Mouse (Mus musculus) hindbrain, embryonic 16.5 days (tissue): ENCODE results near the gene Klf16. TPM values are rescaled to one million over a fixed set of nuclear protein-coding genes. Genes with fewer than 3 reads are reported as not detected.

Source experiments
- ATAC-seq: fragments of 200-750 bp; cut with Nextera tagmentation; 2 replicates; pipeline ENCODE4 v1.8.0; 2017; ENCODE audit warnings: moderate TSS enrichment, moderate library complexity
- H3K27ac ChIP-seq: fragments of 300-500 bp; sonication (generic); 2 replicates; pipeline ENCODE4 v1.5.1; 2014; ENCODE audit warnings: low read depth, mild to moderate bottlenecking, control low read depth, low read length, moderate library complexity
- H3K27me3 ChIP-seq: fragments of 300-500 bp; sonication (generic); replicated peaks from 2 replicates; pipeline ENCODE4 v1.6.1; 2014; ENCODE audit warnings: low read length; ENCODE audit not compliant: control insufficient read depth, insufficient read depth
- H3K36me3 ChIP-seq: fragments of 300-500 bp; sonication (generic); 2 replicates; pipeline ENCODE4 v1.6.1; 2014; ENCODE audit warnings: mild to moderate bottlenecking, low read length, moderate library complexity, mixed read lengths; ENCODE audit not compliant: control insufficient read depth, insufficient read depth
- H3K4me1 ChIP-seq: fragments of 300-500 bp; sonication (generic); 2 replicates; pipeline ENCODE4 v1.6.1; 2014; ENCODE audit warnings: low read depth, low read length; ENCODE audit not compliant: control insufficient read depth, insufficient read depth
- H3K4me2 ChIP-seq: fragments of 300-500 bp; sonication (generic); 2 replicates; pipeline ENCODE4 v1.6.1; 2014; ENCODE audit warnings: mild to moderate bottlenecking, low read length, control low read depth, moderate library complexity
- H3K4me3 ChIP-seq: fragments of 300-500 bp; sonication (generic); 2 replicates; pipeline ENCODE4 v1.5.1; 2014; ENCODE audit warnings: mild to moderate bottlenecking, low read length, control low read depth, moderate library complexity
- H3K9ac ChIP-seq: fragments of 300-500 bp; sonication (generic); 2 replicates; pipeline ENCODE4 v1.6.1; 2014; ENCODE audit warnings: low read depth, mild to moderate bottlenecking, control low read depth, low read length, moderate library complexity
- H3K9me3 ChIP-seq: fragments of 300-500 bp; sonication (generic); 2 replicates; pipeline ENCODE4 v1.6.1; 2014; ENCODE audit warnings: mild to moderate bottlenecking, low read length, moderate library complexity; ENCODE audit not compliant: control insufficient read depth
- WGBS: fragments of 180-500 bp; shearing (Covaris S2); extraction: QIAGEN DNeasy Blood & Tissue Kit; methylation state at CpG from one replicate; pipeline ENCODE4 v1.1.7; 2014; 5-methylcytosine and 5-hydroxymethylcytosine counted together
- polyA plus RNA-seq: library from polyadenylated mRNA; unstranded; fragments of >200 nt; fragmentation: Nextera tagmentation; extraction: Ambion mirVana; gene quantifications from 2 replicates; pipeline ENCODE4 v1.2.1, GENCODE M21; 2015

Gene Klf16
- polyA plus RNA-seq, 1 experiment from 2014 or later: 5.1 TPM

DNA sequence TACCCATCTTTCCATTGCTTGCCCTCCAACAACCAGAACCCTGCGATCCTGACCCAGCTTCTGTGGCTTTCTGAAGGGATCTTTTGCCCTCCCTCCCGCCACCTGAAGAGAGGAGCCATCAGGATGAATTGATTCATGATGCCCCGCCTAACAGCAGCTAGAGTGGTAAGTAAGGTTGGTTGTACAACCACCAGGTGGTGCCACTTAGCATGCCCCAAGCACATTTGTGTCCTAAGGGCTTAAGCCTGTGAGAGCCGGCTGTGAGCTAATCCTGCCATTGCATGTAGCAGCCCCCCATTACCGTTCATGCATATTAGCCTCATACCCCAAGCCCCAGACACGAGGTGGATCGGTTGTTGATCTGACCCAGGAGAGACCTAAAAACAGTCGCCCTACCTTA is 1.8 kb upstream of the Klf16 start:
- 6% methylated on average over 8 of the region's 8 CpGs for WGBS
- Histone ChIP-seq H3K27me3 (no peaks in the 10 kb centered on the region), H3K9me3 (no peaks in the 10 kb centered on the region), H3K9ac (no peak overlapping the region), H3K4me1 (peaks cover 30% of the 10 kb centered on the region), H3K4me2 (peak overlapping the region; percentile 94; the same call in 1 of the 2 replicates), H3K27ac (no peak overlapping the region), H3K4me3 (no peak overlapping the region; the same call in 1 of the 2 replicates), H3K36me3 (peaks cover 8% of the 10 kb centered on the region)
- no peak for ATAC-seq

DNA sequence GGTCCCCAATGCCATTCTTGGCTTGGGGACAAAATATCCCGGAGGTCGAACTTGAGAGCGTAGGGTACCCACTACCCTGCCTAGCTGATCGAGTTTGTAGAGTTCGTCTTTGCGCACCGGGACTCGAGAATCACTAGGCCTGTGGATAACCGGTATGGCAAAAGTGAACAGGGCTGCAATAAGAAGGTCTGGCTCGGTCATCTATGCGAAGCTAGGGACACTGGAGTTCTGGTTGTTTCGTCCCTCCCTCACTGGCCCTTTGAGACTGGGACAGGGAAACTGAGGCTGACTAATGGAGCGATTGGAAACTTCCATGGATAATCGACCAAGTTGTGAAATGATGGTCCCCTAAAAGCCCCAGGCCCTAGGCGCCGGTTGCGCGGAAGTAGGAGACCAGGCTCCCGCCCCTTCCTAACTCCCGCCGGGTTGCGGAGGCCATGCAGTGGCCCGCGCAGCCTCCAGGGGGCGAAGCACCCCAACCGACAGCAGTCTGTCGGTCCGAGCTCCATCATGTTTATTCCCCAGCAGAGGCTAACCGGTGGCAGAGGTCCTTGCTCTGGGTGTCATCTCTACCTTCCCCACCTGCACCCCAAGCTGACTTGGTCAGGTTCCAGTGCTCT is 1.1 kb upstream of the Klf16 start:
- peak; percentile 16 for ATAC-seq
- peak overlapping the region; percentile 91 for H3K4me3 ChIP-seq
- peaks cover 37% of the 10 kb centered on the region for H3K4me1 ChIP-seq

DNA sequence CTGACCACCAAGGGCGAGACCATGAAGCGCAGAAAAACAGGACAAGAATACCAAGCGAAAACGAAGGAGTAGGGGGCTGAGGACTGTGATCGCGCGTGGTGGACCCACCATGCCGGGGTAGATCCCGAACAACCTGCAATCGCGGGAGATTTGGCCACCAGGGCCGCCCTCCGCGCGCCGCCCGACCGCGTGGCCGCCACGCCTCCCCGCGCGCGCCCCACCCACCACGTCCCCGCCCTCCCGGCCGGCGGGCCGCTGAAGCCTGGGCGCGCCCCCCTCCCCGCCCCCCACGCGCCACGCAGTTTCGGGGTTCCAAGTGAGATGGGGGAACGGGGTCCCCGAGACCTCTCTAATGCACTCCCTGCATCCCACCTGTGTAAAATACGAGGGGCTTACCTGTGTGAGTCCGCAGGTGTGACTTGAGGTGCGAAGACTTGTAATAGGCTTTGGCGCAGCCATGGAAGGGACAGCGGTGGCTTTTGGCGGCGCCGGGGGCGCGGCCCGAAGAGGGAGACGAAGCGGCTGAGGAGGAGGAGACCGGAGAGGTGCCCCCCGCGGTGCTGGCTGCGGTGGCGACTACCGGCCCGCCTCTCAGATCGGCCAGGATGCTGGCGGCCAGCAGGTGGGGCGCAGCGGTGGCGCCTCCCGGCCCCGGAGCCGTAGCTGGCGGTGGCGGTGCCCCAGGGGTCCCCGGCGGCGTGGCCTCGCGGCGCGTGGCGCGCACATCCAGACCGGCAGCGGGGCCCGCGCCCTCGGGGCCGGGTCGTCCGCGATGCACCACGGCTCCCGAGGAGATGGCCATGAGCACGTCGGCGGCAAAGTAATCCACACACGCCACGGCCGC is 548 bp downstream of the Klf16 start:
- peak; percentile 0; the same call in 1 of the 2 replicates for ATAC-seq
- peak overlapping the region; percentile 94 for H3K4me2 ChIP-seq
- no peaks in the 10 kb centered on the region for H3K27me3 ChIP-seq
- peak overlapping the region; percentile 90 for H3K27ac ChIP-seq
- H3K36me3 ChIP-seq: no peaks in the 10 kb centered on the region
- H3K9ac ChIP-seq: peak overlapping the region; percentile 90
- peaks cover 39% of the 10 kb centered on the region for H3K4me1 ChIP-seq
- no peaks in the 10 kb centered on the region for H3K9me3 ChIP-seq
- H3K4me3 ChIP-seq: peak overlapping the region; percentile 91
- under 1% methylated on average over 88 of the region's 96 CpGs for WGBS

More for the DNA sequence above, 1.1 kb upstream of the Klf16 start:
- peak overlapping the region; percentile 90 for H3K27ac ChIP-seq
- H3K9ac ChIP-seq: peak overlapping the region; percentile 90
- under 1% methylated on average over 29 of the region's 29 CpGs for WGBS
- peak overlapping the region; percentile 94 for H3K4me2 ChIP-seq
- H3K9me3 ChIP-seq: no peaks in the 10 kb centered on the region
- peaks cover 4% of the 10 kb centered on the region; the same call in 1 of the 2 replicates for H3K36me3 ChIP-seq
- H3K27me3 ChIP-seq: no peaks in the 10 kb centered on the region

DNA sequence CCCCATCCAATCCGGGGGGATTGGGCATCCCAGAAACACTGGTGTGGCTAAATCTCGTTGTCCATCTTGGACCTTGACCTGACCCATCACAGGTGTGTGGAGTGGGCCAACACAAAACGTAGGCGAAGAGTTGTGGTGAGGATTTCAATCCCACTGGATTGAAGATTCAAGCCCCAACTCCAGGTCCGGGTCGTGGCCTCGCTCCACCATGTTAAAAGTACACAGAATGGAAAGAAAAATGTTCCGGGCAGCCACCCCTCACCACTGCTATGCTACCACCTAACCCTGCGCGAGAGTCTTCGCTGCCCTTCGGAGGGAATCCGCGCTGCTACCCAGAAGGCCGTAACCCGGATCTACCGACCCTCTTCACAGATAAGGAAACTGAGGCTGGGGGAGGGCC is 1.2 kb downstream of the Klf16 start:
- Histone ChIP-seq H3K4me3 (peak overlapping the region; percentile 91), H3K4me2 (peak overlapping the region; percentile 94), H3K9ac (peak overlapping the region; percentile 90), H3K4me1 (peaks cover 45% of the 10 kb centered on the region), H3K9me3 (no peaks in the 10 kb centered on the region), H3K27ac (no peak overlapping the region), H3K36me3 (no peaks in the 10 kb centered on the region), H3K27me3 (no peaks in the 10 kb centered on the region)
- ATAC-seq: no peak
- 12% methylated on average over 17 of the region's 17 CpGs for WGBS

DNA sequence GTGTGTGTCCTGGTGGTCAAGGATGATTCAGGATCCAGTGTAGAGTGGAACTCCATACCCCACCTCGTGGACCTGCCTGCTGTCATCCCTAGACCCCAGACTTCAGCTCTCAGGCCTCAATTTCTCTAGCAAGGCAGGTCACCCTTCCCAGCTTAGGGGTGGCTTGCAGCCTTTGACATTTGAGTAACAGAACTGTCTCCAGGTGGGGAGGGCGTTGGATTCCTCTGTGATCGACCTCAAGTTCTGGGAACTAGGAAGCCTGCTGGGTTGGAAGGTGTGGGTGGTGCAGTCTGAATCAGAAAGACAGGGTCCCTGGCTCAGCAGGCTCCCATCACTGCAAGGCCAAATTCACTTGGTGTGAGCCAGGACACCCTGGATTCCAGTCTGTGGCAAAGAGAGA is 2.2 kb downstream of the Klf16 start:
- 78% methylated on average over 3 of the region's 3 CpGs for WGBS

DNA sequence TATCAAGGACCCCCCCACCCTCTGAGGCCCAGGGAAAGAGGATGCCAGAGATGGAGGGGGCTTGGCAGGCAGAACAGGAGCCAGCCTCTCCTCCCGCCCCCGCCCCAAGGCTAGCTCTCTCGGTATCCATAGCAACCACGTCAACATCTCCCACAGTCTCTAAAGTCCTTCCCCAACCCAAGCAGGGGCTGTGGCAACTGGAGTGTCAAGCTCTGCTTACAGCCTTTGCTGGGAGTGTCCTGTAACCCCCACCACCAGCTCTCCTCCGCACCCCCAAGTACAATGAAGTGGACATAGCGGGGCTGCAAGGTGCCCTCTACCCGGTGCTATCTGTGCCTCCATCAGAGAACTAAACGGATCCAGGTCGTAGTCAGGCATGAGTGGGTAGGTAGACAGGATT is 3.2 kb downstream of the Klf16 start:
- Histone ChIP-seq H3K4me2 (peak overlapping the region; percentile 21), H3K4me1 (peaks cover 53% of the 10 kb centered on the region), H3K9ac (peak overlapping the region; percentile 27; the same call in 1 of the 2 replicates), H3K27me3 (no peaks in the 10 kb centered on the region), H3K9me3 (no peaks in the 10 kb centered on the region), H3K36me3 (no peaks in the 10 kb centered on the region; the same call in 1 of the 2 replicates), H3K27ac (peak overlapping the region; percentile 17; the same call in 1 of the 2 replicates), H3K4me3 (no peak overlapping the region)
- ATAC-seq: no peak
- WGBS: 51% methylated on average over 9 of the region's 9 CpGs

More for the DNA sequence above, 2.2 kb downstream of the Klf16 start:
- Histone ChIP-seq H3K4me2 (peak overlapping the region; percentile 94), H3K27me3 (no peaks in the 10 kb centered on the region), H3K27ac (no peak overlapping the region), H3K4me3 (no peak overlapping the region), H3K36me3 (no peaks in the 10 kb centered on the region), H3K9ac (0 out of 2 replicates have a peak overlapping the region, but pooled peaks have one; percentile 8), H3K9me3 (no peaks in the 10 kb centered on the region), H3K4me1 (peaks cover 51% of the 10 kb centered on the region)
- ATAC-seq: no peak

DNA sequence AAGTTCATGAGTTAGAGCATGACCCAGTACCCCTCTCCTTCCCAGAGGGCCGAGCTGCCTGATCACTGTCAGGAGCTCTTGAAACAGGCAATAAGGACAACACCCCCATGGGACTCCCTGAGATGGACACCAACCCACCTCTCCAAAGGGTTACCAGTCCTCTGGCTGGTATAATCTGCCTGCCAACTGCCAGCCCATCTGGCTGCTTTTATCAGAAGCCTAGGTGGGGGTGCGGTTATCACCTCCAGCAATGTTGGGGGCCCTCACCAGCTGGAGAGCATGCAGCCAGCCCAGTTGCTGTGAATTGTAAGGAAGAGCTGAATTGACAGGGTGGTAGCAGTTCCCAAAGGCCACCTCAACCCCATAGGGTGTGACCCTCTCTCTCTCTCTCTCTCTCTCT is 4.6 kb downstream of the Klf16 start:
- ATAC-seq: no peak
- Histone ChIP-seq H3K36me3 (peaks cover 6% of the 10 kb centered on the region; the same call in 1 of the 2 replicates), H3K4me2 (no peak overlapping the region), H3K4me1 (peaks cover 43% of the 10 kb centered on the region), H3K27ac (no peak overlapping the region), H3K9ac (no peak overlapping the region), H3K4me3 (no peak overlapping the region), H3K27me3 (no peaks in the 10 kb centered on the region), H3K9me3 (no peaks in the 10 kb centered on the region)
- 78% methylated on average over 2 of the region's 2 CpGs for WGBS

DNA sequence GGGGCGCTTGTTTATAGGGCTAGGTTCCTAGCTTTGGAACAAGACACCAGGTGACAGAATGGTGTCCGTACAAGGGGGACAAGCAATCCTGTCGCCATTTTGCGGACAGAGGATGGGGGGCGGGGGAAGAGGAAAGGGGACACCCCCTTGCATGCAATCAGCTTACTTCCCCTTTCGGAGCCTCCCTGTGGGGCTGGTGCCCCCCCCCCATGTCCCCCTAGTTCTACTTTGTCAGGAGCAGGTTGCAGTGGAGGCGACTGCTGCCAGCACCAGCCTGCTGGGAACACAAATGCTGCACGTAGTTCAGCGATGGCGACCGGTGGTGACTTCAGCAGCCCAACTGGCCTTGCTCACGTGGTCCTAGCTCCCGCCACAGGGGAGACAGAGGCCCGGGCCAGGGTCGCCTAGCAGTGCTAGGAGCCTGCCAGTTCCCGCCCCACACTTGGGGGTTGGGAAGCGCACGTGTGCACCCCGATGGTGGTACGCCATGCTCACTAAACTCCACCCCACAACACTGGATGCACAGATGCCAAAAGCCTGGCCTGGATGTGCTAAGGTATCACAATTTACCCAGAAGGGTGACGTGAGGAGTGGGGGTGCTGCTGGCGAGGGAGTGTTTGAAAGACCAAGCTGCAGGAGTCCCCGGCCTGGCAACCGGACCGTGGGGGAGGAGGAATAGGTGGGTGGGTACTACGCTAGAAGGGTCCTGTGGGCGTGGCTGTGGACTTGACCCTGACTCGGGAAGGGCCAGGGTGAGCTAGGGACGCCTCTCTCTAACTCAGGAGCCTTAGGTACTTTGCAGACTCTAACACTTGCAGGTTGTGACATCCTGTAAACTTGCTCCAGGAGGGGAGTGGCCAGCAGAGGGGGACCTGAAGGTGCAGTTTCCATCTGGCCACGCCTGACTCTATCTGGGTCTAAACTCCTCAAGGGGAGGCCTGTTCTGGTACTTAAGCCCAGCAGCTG is 6.0 kb downstream of the Klf16 start:
- H3K36me3 ChIP-seq: peaks cover 6% of the 10 kb centered on the region; the same call in 1 of the 2 replicates
- peak overlapping the region; percentile 49 for H3K4me2 ChIP-seq
- H3K4me1 ChIP-seq: peaks cover 55% of the 10 kb centered on the region
- ATAC-seq: peak; percentile 37; the same call in 1 of the 2 replicates
- H3K9ac ChIP-seq: peak overlapping the region; percentile 54
- peak overlapping the region; percentile 44 for H3K27ac ChIP-seq
- no peaks in the 10 kb centered on the region for H3K27me3 ChIP-seq
- 19% methylated on average over 30 of the region's 30 CpGs for WGBS
- peak overlapping the region; percentile 14; the same call in 1 of the 2 replicates for H3K4me3 ChIP-seq
- H3K9me3 ChIP-seq: no peaks in the 10 kb centered on the region
